Mouse (Mus musculus): ENCODE data around the gene Klra8. TPM values are rescaled to one million over a fixed set of nuclear protein-coding genes. Genes with fewer than 3 reads are reported as not detected.
"Not testable (repeated sequence)": the region's sequence is repeated elsewhere in the genome, so short reads cannot be mapped to it uniquely, and the experiment has no call there.

The Klra8 gene
- total RNA-seq (2021), result not detected
- long read RNA-seq, experiment 1, result 0 reads
- long read RNA-seq, experiment 2, result 0 reads

DNA sequence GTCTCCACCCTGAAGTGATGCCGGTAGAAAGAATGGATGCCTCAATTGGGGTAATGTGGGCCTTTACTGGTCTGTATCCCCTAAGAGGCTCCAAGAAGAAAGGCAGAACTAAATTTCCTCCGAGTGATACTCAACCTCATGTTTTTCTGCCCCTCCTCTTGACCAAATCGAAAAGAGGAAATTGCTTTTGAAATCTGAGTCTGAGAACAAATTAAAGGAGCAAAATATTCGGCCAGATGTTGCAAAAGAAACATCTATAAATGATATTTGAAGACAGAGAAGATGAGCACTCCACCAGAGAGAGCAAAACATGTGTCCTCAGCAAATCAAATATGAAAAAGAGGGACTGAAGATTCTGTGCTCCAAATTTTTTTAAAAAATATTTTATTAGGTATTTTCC is at the start of gene Klra8:
Klra8 (minus strand) TSS at position 101 of the 400 bp plus-strand sequence.
- not testable (repeated sequence) for DNase-seq (ENCODE audit: low spot score in 2 of 2)

- no peak for DNase-seq (ENCODE audit: low spot score in 2 of 2)
Observed at GRCm38 (mm10) chr6:130110485-130110884, 19.2 kb downstream of the Klra8 start.

- DNase-seq (ENCODE audit: low spot score in 2 of 2), result not testable (repeated sequence)
Observed at GRCm38 (mm10) chr6:130102743-130103142, 27.0 kb downstream of the Klra8 start.

GRCm38 (mm10) chr6:130092336-130092948 is 37.3 kb downstream of the Klra8 start:
- no peak for DNase-seq (ENCODE audit: low spot score in 2 of 2)

- DNase-seq (ENCODE audit: low spot score in 2 of 2), result not testable (repeated sequence)
Observed at GRCm38 (mm10) chr6:130067171-130067570, 62.5 kb downstream of the Klra8 start, which contains the start of gene Klra4. Klra4 (minus strand) TSS chr6:130067271.

Other genes with a start within 250 kb of the Klra8 start
- not detected for gene Klra5, start 212.2 kb downstream of the Klra8 start, total RNA-seq (2021)
- gene Klra6, start 102.9 kb downstream of the Klra8 start, total RNA-seq (2021), result not detected
- not detected for gene Klra4, start 62.6 kb downstream of the Klra8 start, total RNA-seq (2021)
- not detected for gene Klra9, start 63.2 kb upstream of the Klra8 start, total RNA-seq (2021)
- gene Klra7, start 103.4 kb upstream of the Klra8 start, total RNA-seq (2021), result not detected
- not detected for gene Klra10, start 152.0 kb upstream of the Klra8 start, total RNA-seq (2021)
- gene Klra3, start 207.7 kb upstream of the Klra8 start, total RNA-seq (2021), result not detected